Mouse (Mus musculus) liver, adult 2 months (tissue): ENCODE data around the gene Cyb5rl.

Source experiments
- CTCF ChIP-seq: fragments of 200-500 bp; IDR thresholded peaks from 2 replicates; pipeline ENCODE4 v1.5.1; 2011; ENCODE audit warnings: low read depth, low read length, control low read depth
- POLR2A ChIP-seq: fragments of 200-500 bp; IDR thresholded peaks from 2 replicates; pipeline ENCODE4 v1.6.1; 2011; ENCODE audit warnings: low read length, control low read depth; ENCODE audit not compliant: insufficient read depth; ENCODE audit errors: extremely low read depth

DNA sequence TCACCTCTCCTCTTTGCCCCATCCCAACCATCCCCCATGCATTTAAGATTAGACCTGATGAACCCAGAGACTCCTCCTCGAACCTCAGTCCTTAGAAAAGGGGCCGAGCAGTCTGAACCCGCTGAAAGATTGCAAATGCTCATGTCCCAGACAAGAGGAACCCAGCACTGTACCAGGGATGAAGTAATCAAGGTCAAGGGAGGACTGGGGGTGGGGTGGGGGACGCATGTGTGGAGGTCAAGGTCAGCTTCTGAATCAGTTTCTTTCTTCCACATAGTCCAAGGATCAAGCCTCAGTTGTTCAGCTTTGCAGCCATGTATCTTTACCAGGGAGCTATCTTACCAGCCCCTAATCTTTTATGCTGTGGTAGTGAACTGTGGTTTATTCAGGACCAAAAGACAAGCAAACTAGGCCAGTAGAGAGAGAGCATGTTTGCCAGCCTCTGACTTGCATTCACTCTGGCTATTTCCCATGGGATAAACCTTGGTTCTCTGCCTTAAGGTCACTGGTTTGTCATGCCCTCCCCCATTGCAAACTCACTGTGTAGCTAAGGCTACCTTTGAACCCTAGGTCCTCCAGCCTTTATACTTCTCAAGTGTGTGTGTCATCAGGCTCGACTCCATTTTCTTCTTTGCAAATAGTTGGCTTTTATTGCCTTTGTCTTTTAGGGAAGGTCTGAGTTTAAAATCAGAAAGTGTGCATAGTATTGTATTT, 46.3 kb upstream of the Cyb5rl start:
- no peak for TF ChIP-seq CTCF
- no peak for TF ChIP-seq POLR2A
